In genomic region chr3:141691846-141692245, GRCm38 (mm10) we compare ENCODE assay signal across 14 mouse cellular contexts.
DNase-seq lines count a peak whose midpoint lies in the region; ATAC-seq lines count a peak whose summit lies in the region.
"Had no signal": no experiment of that assay in that cellular context is flagged by ENCODE, and none has a peak within 500 bp of the region (broad histone marks: within the 10 kb centered on the region; RNA-seq: fewer than 3 reads in every experiment).

No protein-coding gene starts in this region.

- 55% methylated on average over 3 of the region's 3 CpGs for WGBS in hindbrain, embryonic 12.5 days
- 69% methylated on average over 3 of the region's 3 CpGs for WGBS in hindbrain, embryonic 10.5 days
- 35% methylated on average over 3 of the region's 3 CpGs for WGBS in forebrain, embryonic 13.5 days
- 37% methylated on average over 3 of the region's 3 CpGs for WGBS in hindbrain, embryonic 15.5 days

- ATAC-seq in hindbrain, embryonic 12.5 days (ENCODE audit: low FRiP score), result 0 out of 2 replicates have a peak, but pooled peaks have one; percentile 16
- peak; percentile 83 for ATAC-seq in forebrain, embryonic 13.5 days
- ATAC-seq in hindbrain, embryonic 15.5 days (ENCODE audit: low FRiP score, low read depth), result peak; percentile 77

- no peak for DNase-seq in hindbrain, embryonic 10.5 days (ENCODE audit: low spot score)
- peak; percentile 60 for DNase-seq in retina, embryonic 14.5 days (ENCODE audit: low spot score)
- no peak for DNase-seq in yolk sac, embryonic 10.5 days (ENCODE audit: low spot score)
- no peak for DNase-seq in thymus, adult 18-20 months
- DNase-seq: adrenal gland, postnatal 14 days; kidney, adult 18-20 months; kidney, postnatal 25 days; liver, embryonic 13.5 days; right cerebral cortex, postnatal 4 days had no signal

- no peaks in the 10 kb centered on the region for H3K9me3 ChIP-seq in hindbrain, embryonic 12.5 days (replicated peaks)
- no peaks in the 10 kb centered on the region for H3K9me3 ChIP-seq in hindbrain, embryonic 10.5 days
- no peaks in the 10 kb centered on the region for H3K9me3 ChIP-seq in forebrain, embryonic 13.5 days (replicated peaks)
- H3K9me3 ChIP-seq in hindbrain, embryonic 15.5 days, result no peaks in the 10 kb centered on the region
- H3K9me3 ChIP-seq: heart, embryonic 13.5 days; liver, embryonic 13.5 days had no signal

- H3K4me1 ChIP-seq in hindbrain, embryonic 12.5 days, result peaks cover 6% of the 10 kb centered on the region; the same call in 1 of the 2 replicates
- H3K4me1 ChIP-seq in hindbrain, embryonic 10.5 days (replicated peaks), result 0 out of 2 replicates have a peak, but pooled peaks cover 4% of the 10 kb centered on the region
- peaks cover 15% of the 10 kb centered on the region; the same call in 1 of the 2 replicates for H3K4me1 ChIP-seq in forebrain, embryonic 13.5 days
- H3K4me1 ChIP-seq in hindbrain, embryonic 15.5 days (replicated peaks), result peaks cover 10% of the 10 kb centered on the region
- H3K4me1 ChIP-seq: heart, embryonic 13.5 days; liver, embryonic 13.5 days had no signal

- H3K36me3 ChIP-seq in hindbrain, embryonic 12.5 days, result no peaks in the 10 kb centered on the region
- no peaks in the 10 kb centered on the region for H3K36me3 ChIP-seq in hindbrain, embryonic 10.5 days
- no peaks in the 10 kb centered on the region for H3K36me3 ChIP-seq in forebrain, embryonic 13.5 days (ENCODE audit: poor library complexity, severe bottlenecking)
- no peaks in the 10 kb centered on the region for H3K36me3 ChIP-seq in hindbrain, embryonic 15.5 days
- H3K36me3 ChIP-seq: heart, embryonic 13.5 days; liver, embryonic 13.5 days had no signal

- H3K4me3 ChIP-seq in hindbrain, embryonic 12.5 days, result no peak overlapping the region
- H3K4me3 ChIP-seq in hindbrain, embryonic 10.5 days, result no peak overlapping the region
- H3K4me3 ChIP-seq in forebrain, embryonic 13.5 days, result no peak overlapping the region
- no peak overlapping the region for H3K4me3 ChIP-seq in hindbrain, embryonic 15.5 days
- H3K4me3 ChIP-seq: erythroblast, embryonic 14.5 days; heart, embryonic 13.5 days; liver, embryonic 13.5 days had no signal

- no peak overlapping the region for H3K4me2 ChIP-seq in hindbrain, embryonic 12.5 days (replicated peaks)
- no peak overlapping the region for H3K4me2 ChIP-seq in forebrain, embryonic 13.5 days
- no peak overlapping the region for H3K4me2 ChIP-seq in hindbrain, embryonic 15.5 days
- H3K4me2 ChIP-seq: heart, embryonic 13.5 days; liver, embryonic 13.5 days had no signal

- H3K27me3 ChIP-seq in hindbrain, embryonic 12.5 days, result no peaks in the 10 kb centered on the region
- H3K27me3 ChIP-seq in hindbrain, embryonic 10.5 days (ENCODE audit: insufficient read depth, poor library complexity, severe bottlenecking), result no peaks in the 10 kb centered on the region
- no peaks in the 10 kb centered on the region for H3K27me3 ChIP-seq in forebrain, embryonic 13.5 days
- H3K27me3 ChIP-seq in hindbrain, embryonic 15.5 days, result no peaks in the 10 kb centered on the region
- H3K27me3 ChIP-seq: heart, embryonic 13.5 days; liver, embryonic 13.5 days had no signal

- no peak overlapping the region for H3K9ac ChIP-seq in hindbrain, embryonic 12.5 days
- no peak overlapping the region for H3K9ac ChIP-seq in forebrain, embryonic 13.5 days
- no peak overlapping the region for H3K9ac ChIP-seq in hindbrain, embryonic 15.5 days
- H3K9ac ChIP-seq: heart, embryonic 13.5 days; liver, embryonic 13.5 days had no signal

- no peak overlapping the region for H3K27ac ChIP-seq in hindbrain, embryonic 12.5 days
- no peak overlapping the region for H3K27ac ChIP-seq in hindbrain, embryonic 10.5 days
- no peak overlapping the region for H3K27ac ChIP-seq in forebrain, embryonic 13.5 days
- H3K27ac ChIP-seq in hindbrain, embryonic 15.5 days (replicated peaks), result peak overlapping the region; percentile 62
- H3K27ac ChIP-seq: heart, embryonic 13.5 days; liver, embryonic 13.5 days had no signal

Comparison
In these comparisons a context has a peak if more than half of its experiments do, and no peak if none do; other contexts are left out.
1. ATAC-seq: peak in every context shown above with its lines; median percentile 83 in forebrain, embryonic 13.5 days; 77 in hindbrain, embryonic 15.5 days; 16 in hindbrain, embryonic 12.5 days.